Mouse (Mus musculus): ENCODE data around the gene Polr3h.

Gene Polr3h

DNA sequence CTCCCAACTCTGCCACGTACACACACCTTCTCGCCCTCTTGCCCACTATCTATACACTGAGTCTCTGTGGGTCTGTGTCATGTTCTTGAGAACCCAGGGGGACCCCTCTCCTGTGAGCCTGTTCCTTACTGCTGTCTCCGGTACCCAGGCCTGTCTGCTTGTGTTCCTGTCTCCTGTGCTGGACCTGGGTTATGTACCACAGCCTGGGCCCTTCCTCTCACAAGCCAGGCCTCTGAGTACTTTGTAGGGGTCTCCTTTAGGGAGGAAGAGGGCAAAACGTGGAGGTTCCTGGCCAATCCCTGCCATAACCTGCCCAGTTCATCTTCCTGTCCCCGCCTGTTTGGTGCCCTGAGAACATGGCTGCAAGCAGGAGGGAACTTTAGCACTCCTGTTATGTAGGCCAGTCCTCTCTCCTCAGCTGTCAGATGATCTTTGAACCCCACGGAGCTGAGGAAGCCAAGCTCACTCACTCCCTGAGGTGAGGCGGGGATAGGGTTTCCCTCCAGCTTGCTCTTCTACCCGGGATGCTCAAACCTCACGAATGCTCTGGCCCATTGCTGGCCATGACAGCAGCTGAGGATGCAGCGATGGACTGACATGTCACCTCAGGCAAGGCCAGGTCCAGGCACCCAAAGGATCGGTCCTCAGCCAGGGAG, 23.6 kb upstream of the Polr3h start:
- DNase-seq (ENCODE audit: extremely low read depth, insufficient read length, low spot score): no peak

DNA sequence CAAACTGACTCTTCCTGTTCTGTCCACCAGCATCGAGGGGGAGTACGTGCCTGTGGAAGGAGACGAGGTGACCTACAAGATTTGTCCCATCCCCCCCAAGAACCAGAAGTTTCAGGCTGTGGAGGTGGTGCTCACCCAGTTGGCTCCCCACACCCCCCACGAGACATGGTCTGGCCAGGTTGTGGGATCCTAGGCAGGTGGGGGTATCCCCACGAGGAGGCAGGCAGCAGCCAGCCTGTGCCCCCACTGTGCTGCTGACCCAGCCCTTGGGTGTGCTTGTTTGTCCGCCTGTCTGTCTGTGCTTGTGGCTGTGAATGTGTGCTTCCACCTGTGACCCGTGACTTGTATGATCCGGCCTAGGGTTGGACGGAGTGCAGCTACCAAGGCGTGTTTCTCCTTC, 23.0 kb upstream of the Polr3h start:
- no peak for DNase-seq (ENCODE audit: extremely low read depth, insufficient read length, low spot score)

DNA sequence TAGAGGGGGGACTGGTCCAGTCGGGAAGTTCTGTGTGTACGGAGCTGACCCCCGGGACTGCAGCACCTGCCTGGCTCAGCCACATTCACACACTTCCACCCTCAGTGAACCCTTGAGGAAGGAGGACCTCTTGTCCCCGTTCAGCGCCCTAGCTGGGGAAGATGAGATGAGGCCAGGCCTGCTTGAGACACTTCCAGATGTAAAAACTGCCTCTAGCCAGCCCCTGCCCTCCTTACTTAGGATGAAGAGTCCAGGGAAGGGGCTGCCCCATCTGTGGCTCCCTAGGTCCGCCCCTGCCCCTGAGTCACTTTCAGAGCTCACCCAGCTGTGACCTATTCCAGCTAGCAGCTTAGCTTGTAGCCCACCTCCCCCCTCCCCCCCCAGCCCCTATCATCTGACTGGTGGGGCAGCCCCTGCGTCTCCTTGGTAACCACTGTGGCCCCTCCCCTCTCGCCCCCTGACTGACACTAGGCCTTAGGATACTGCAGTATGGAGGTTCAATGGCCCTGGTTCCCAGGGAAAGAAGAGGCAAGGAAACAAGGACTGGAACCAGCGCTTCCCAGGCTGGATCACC, 17.2 kb upstream of the Polr3h start:
- no peak for DNase-seq (ENCODE audit: extremely low read depth, insufficient read length, low spot score)

DNA sequence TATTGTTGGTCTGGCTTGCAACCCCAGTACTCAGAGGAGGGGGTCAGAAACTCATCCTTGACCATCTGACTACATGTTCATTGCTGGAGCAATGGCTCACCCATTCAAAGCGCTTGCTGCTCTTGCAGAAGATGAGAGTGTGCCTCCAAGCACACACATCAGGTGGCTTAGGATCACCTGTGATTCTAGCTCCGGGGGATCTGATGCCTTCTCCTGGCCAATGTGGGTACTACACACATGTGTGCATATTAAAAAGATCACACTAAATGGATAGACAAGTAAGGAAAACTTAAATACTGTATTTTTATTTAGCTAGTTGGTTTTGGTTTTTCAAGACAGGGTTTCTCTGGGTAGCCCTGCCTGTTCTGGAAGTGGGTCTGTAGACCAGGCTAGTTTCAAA, 15.0 kb upstream of the Polr3h start:
- DNase-seq (ENCODE audit: extremely low read depth, insufficient read length, low spot score): no peak

DNA sequence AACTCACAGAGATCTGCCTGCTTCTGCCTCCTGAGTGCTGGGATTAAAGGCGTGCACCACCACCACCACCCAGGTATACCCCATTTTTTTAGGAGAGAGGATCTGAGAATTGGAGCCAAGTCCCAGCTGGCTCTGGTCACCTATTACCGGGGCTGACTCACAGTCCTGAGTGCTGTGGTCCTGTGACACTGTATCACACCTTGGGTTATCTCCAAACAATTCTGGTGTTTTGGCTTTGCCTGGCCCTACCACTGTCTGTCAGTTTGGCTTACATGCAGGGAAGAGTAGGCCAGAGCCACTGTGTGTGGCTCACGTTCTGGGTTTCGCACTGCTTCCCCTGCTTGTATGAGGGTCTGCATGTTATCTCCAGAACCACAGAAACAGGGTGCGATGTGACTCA, 14.2 kb upstream of the Polr3h start:
- no peak for DNase-seq (ENCODE audit: extremely low read depth, insufficient read length, low spot score)

DNA sequence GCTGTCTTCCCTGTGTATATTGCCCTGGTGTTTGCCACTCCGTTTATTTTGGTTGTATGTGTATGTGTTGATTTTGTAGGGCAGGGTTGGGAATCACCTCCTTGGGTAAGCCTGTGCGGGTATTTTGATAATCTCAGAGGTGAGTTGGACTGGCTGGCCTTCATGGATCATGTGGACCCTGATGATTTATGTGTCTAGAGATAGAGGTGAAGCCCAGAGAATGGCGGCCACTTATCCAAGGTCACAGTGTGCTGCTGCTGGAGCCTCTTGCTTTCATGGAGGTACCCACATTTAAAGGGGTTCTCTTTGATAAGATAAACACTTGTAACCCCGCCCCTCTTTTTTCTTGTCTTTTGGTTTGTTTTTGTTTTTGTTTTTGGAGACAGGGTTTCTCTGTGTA, 13.7 kb upstream of the Polr3h start:
- no peak for DNase-seq (ENCODE audit: extremely low read depth, insufficient read length, low spot score)

DNA sequence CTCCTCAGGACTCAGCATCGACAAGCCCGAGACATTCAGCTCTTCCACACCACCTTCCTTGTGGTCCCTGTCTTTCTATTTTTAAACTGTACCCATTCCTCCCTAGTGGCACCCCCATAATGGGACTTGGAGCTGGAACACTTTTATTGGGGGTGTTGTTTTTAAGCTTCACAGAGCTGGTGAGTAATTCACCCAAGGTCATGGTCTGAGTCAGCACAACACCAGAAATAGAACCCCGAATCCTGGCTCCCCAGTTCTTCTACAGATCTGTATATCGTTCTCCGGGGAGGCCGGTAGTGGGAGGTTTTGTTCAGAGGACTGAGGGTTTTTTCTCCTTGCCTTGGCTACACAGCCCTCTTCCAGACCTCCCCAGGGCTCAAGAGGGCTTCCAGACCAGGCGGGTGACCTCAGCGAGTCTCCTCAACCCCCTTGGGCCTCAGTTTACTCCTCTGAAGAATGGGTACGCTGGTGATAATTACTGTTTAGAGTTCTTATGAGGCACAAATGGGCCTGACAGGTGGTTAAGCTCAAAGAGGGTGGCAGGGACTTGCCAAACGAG, 13.2 kb upstream of the Polr3h start:
- DNase-seq (ENCODE audit: extremely low read depth, insufficient read length, low spot score): no peak

DNA sequence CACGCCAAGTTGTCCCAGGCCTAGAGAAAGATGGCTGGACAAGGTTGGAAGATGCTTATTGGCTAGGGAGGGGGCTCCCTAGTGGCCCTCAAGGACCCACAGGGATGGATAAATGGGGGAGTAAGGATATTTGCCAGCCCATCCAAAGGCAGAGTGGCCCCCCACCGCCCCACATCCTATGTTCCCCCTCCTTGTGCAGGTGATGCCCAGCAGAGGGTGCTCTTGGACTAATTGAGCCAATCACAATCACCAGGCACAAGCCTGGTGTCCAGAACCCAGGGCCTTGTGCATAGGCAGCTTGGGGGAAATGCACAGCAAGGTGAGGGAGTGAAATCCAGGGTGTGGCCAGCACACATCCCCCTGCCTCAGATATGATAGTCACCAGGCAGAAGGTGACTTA, 12.2 kb upstream of the Polr3h start:
- no peak for DNase-seq (ENCODE audit: extremely low read depth, insufficient read length, low spot score)

DNA sequence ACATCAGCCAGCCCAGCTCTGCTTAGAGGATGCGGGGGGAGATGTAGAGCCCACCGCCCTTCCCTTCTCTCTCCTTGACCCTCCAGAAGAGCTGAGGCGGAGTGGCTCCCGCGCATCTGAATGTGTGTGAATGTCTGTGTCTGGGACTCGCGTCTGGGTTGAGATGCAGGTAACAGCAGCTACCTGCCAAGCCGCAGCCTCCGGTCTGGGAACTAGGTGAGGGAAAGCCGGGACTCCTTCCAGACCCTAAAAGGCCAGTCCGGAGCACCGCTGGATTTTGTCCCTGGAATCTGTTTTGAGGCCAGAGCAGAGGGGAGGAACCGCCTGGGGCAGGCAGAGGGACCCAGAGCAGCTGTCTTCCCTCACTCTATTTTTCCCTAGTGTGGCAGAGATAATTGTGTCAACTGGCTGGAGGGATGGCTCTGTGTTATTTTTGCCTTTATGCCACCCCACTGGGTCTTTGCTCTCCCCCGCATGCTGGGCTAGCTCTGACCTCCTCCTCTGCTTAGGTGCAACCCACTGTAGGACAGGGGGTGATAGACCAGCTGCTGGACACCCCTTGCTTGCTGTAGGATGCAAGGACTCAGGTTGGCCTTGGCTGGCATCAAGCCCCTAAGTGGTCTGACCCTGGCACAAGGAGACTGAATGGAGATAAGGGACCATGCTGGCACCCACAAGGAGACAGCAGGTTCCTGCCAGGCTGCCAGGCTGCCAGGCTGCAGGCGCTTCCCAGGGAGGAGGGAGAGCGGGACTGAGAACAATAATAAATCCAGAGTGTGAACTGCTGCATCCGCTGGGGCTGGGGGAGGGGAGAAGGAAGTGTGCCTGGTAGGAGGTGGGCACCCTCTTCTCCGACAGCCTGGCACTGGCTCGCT, 11.3 kb upstream of the Polr3h start:
- DNase-seq (ENCODE audit: extremely low read depth, insufficient read length, low spot score): no peak

DNA sequence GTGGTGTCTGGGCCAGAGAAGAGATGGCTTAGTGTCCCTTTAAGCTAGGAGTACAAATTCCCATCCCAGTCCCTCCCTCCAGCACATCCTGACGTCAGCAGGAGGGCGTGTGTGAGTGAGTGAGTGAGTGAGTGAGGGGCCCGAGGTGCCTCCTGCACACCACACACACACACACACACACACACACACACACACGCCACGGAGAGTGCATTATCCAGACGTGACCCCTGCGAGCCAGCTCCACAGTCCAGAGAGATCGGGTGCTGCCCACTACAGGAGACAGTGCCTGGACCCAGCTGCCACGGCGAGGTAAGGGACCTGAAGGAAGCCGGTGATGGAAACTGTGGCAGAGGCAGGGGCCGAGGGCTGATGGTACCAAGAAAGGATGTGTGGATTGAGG, 10.6 kb upstream of the Polr3h start, which contains the start of gene Csdc2:
TSS of gene Csdc2 (plus strand) at position 81 of the 400 bp plus-strand sequence.
- no peak for DNase-seq (ENCODE audit: extremely low read depth, insufficient read length, low spot score)

DNA sequence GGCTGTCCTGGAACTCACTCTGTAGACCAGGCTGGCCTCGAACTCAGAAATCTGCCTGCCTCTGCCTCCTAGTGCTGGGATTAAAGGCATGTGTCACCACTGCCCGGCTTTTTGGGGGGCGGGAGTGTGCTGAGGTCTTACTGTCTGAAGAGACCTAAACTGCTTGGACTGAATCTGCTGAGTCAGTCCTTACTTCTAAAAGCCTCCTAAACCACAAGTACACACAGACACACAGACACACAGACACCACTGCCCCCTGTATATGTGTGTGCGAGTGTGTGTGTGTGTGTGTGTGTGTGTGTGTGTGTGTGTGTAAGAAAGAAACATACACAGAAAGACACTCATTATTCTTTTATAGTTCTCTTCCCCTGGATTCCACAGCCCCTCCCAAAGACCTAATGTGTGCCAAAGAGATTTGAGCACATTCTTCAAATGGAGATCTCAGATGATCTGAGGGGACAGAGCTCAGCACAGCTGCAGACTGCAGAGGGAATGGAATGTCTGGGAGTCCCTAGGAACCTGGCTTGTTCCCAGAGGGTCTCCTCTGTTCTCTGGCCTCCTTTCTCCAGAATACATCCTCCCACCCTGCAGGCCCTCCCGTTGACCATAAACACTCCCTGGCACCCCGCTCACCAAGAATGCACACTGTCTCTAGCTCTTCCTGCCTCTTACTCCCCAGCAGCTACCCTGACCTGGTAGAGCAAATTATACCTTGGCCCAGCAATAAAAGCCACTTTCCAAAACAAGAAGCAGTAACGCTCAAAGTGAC, 10.0 kb upstream of the Polr3h start:
- no peak for DNase-seq (ENCODE audit: extremely low read depth, insufficient read length, low spot score)

DNA sequence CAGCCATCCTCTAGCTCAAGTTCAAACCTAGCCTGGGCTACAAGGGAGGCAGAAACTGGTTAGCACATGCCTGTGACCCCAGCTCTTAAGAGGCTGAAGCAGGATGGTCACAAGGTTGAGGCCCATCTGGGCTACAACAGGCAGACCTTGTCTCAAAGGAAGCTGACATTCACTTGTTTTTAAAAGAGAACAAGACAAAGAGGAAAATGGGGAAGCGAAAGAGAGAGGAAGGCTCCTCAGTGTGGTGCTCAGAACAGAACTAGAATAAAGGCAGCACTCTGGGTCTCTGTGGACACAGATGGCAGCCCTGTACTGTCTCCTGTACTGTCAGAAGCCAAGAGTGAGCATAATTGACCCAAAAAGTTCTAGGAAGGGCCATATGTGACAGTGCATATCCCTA, 7.9 kb upstream of the Polr3h start:
- no peak for DNase-seq (ENCODE audit: extremely low read depth, insufficient read length, low spot score)

DNA sequence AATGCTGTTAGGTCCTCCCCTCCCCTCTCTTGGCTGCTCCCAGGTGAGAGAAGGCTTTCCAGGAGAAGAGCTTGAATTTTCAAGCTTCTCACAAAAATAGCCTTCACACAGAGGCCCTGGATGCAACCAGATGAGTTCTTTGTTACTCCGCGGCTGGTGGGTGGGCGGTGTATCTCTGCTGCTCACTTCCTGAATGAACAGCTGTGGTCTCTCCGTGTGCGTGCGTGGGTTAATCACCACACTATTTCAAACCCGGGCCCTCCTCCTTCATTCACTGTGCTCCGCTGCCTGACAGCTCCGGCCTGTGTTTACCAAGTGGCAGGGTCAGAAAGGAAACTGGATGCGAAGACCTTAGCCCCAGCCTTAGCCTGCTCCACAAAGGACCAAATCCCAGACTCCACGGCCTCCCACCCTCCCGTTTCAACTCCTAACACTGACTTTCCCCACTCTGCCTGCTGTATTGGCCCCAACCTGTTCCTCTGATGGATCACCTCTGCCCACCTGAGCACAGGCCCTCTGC, 7.0 kb upstream of the Polr3h start:
- DNase-seq (ENCODE audit: extremely low read depth, insufficient read length, low spot score): no peak

DNA sequence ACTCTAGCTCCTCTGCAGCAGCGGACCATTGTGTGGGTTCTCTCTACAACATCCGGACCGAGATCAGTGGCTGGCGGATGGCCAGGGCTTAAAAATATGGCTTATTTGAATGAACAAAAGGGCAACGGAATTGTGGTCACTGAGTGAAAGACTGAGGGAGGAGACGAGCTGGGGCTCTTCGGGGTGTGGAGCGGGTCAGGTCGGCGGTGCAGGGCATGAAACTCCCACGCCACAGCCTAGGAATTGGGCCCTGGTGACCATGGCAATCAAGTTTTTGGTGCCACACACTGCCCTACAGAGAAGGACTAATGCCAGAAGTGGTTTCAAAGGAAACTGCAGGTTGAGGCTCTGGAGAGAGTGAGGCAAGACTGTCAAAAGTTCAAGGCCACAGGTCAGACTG, 2.2 kb upstream of the Polr3h start:
- peak; percentile 76 for DNase-seq (ENCODE audit: extremely low read depth, insufficient read length, low spot score)

DNA sequence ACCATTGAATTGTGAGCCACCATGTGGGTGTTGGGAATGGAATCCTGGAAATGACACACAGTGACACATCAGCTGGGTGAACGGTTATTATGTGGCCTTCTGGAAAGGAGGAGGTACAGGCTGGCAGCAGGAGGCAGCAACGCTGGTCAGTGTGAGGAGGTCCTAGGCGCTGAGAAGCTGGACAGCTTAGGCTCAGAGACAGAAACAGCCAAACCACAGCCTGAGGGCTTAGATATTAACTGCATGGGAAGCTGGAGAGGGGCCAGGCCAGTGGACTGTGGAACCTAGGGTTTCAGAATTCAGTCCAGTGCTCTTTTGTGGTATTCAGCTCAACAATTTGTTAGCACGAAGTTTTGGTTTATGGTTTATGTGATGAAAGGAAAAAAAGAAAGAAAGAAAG, 1.7 kb upstream of the Polr3h start:
- DNase-seq (ENCODE audit: extremely low read depth, insufficient read length, low spot score): peak; percentile 83

DNA sequence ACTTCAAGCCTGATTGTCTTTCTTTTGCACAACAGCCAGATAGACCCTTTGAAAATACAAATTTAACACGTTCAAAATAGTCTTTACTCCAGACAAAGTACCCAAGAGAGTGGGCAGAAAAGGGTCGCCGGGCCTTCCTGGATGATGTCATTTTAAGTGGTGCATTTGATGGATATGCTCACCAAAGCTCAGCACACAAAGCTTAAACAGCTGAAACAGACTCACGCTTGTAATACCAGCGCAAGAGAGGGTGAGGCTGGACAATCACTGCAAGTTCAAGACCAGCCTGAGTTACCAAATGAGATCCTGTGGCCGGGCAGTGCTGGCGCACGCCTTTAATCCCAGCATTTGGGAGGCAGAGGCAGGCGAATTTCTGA, 394 bp upstream of the Polr3h start:
- DNase-seq (ENCODE audit: extremely low read depth, insufficient read length, low spot score): no peak

DNA sequence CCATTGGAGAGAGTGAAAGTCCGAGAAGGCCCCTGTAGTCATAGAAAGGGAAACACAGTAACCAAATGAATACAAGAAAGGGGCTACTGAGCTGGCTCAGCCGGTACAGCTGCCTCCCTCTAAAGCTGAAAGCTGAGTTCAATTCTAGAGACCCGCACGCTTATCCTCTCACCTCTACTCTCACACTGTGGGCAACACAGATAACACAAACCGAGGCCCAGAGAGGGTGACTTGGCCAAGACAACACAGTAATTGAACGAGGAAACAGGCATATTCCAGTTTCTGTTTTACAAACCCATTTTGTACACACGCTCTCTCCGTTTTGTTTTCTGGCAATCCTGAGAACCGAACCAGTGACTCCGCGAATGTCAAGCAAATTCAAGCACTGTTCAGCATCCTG, 1.1 kb downstream of the Polr3h start:
- DNase-seq (ENCODE audit: extremely low read depth, insufficient read length, low spot score): no peak

DNA sequence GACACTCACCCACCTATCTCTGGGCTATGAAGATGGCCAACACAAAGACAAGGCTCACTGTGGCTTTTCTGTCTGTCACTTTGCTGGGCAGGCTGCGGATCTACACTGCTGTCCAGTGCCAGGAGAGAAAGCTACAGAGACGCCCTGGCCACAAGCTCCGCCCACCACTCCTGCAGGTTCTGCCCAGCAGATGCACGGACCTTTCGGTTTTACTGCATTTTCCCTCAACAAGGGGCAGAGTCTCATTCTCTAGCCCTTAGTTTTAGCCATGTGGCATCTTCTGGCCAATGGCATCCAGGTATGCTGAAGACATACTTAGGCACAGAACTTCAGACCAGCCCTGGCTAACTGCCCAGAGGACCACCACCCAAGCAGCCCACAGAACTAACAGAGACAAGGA, 4.8 kb downstream of the Polr3h start:
- DNase-seq (ENCODE audit: extremely low read depth, insufficient read length, low spot score): no peak

DNA sequence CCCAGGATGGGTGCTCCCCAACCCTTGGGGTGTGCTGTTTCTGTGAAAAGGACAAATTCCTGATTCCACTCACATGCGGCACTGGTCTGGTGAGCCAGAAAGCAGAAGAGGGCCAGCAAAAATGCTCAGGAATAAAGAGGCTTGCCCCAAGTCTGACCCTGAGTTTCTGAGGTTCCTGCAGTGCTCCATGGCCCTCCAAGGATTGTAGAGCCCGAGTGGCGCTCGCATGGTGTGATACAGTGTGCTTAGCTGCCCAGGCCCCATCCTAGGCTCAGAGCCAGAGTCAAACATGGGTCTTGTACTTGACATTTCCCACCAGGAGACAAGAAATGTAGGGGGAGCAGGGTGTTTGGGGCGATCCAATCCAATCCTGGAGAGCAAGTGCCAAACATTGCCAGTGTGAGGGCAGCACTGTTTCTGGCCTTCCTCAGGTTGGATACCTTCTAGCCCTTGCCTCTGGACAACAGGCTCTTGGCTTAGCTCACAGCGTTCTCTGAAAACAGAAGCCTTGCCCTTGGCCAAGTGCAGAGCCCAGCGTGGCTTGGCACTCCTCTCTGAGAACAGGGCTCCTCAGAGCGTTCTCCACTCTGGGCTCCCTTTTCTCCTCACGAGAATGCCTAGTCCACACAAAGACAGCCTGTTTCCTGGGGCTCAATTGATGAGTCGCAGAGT, 5.4 kb downstream of the Polr3h start:
- no peak for DNase-seq (ENCODE audit: extremely low read depth, insufficient read length, low spot score)

DNA sequence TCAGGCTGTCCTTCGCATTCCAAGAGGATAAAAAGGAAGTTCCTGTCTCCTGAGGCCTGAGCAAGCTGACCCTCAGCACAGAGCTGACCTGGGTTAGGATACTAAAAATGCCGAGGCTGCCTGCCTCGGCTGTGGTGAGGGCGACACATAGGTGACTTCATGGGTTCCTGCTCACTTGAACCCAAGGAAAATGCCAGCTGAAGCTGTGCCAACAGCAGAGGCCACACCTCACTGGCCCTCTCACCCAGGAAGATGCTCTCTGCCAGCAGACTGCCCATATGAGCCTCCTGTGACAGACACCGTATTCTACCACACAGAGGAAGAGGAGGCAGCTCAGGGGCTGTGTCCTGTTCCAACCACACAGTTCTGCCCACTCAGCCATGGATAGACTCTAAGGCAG, 7.0 kb downstream of the Polr3h start:
- no peak for DNase-seq (ENCODE audit: extremely low read depth, insufficient read length, low spot score)
